Mouse (Mus musculus): ENCODE measurements around the gene Rere. TPM values are rescaled to one million over a fixed set of nuclear protein-coding genes. Genes with fewer than 3 reads are reported as not detected.

The Rere gene
- polyA plus RNA-seq, 2 experiments: 4.8 to 5.1 TPM

DNA sequence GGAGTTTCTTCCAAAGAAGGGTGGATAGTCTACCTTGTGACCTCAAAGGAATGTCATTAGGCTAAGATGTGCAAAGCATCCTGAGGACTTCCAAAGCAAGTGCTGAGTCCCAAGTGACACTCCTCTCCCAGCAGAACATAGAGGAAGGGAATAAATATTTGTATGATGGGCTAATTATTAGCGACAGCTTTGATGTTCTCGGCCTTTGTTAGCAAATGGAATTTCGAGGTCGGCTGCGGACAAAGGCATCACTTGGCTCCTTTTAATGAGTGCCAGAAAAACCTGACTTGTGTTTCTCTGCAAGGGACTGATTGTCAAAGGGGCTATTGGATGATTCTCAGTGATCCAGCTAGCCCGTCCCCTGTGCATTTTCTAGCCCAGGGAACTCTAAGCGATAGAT is 21.3 kb upstream of the Rere start:
- H3K4me3 ChIP-seq (ENCODE audit: insufficient read depth in 1 of 2, low read depth in 2 of 2, low read length in 2 of 2): no peak overlapping the region
- no peaks in the 10 kb centered on the region for H3K9me3 ChIP-seq (ENCODE audit: control insufficient read depth, low read length)
- no peak for TF ChIP-seq EP300 (IDR thresholded peaks at IDR 0.05; ENCODE audit: low read depth)
- WGBS (ENCODE audit: insufficient replicate concordance): 75% methylated on average over 7 of the region's 7 CpGs
- H3K4me1 ChIP-seq (replicated peaks; ENCODE audit: control insufficient read depth in 2 of 2, insufficient read depth in 2 of 2, low read length in 1 of 2): no peaks in the 10 kb centered on the region
- no peak overlapping the region for H3K4me2 ChIP-seq (ENCODE audit: low read depth)
- DNase-seq (ENCODE audit: low read depth in 3 of 3, low spot score in 3 of 3) (no peak), ATAC-seq (ENCODE audit: insufficient read depth) (no peak)
- H3K36me3 ChIP-seq (replicated peaks; ENCODE audit: control insufficient read depth, insufficient read depth, low read depth): no peaks in the 10 kb centered on the region
- H3K9ac ChIP-seq (replicated peaks): no peak overlapping the region
- no peaks in the 10 kb centered on the region; the same call in 1 of the 2 replicates for H3K27me3 ChIP-seq (ENCODE audit: control insufficient read depth, insufficient read depth, low read length)
- no peak overlapping the region for H3K27ac ChIP-seq

- H3K36me3 ChIP-seq (replicated peaks; ENCODE audit: control insufficient read depth, insufficient read depth, low read depth): no peaks in the 10 kb centered on the region
Measured at GRCm38 (mm10) chr4:150260745-150261144, 20.7 kb upstream of the Rere start.

DNA sequence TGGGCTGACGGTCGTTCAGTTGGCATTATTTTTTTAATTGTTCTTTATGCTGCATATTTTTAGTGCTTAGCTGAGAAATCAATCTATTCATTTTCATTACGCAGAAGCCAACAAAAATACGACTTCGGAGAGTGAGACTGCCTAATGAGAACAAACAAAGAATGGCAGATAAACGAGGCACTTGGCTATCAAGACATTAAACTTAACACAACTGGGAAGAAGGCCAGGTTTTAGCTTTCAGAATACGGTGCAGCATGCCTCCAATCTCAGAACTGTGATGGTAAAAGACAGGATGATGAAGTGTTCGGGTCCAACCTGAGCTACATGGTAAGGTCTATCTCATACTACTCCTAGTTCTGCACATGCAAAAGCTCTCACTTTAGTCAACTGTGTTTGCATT is 19.1 kb upstream of the Rere start:
- Histone ChIP-seq H3K36me3 (replicated peaks; ENCODE audit: control insufficient read depth, insufficient read depth, low read depth) (no peaks in the 10 kb centered on the region), H3K27me3 (ENCODE audit: control insufficient read depth, insufficient read depth, low read length) (no peaks in the 10 kb centered on the region; the same call in 1 of the 2 replicates), H3K27ac (no peak overlapping the region), H3K9me3 (ENCODE audit: control insufficient read depth, low read length) (no peaks in the 10 kb centered on the region), H3K4me3 (ENCODE audit: insufficient read depth in 1 of 2, low read depth in 2 of 2, low read length in 2 of 2) (no peak overlapping the region), H3K4me1 (replicated peaks; ENCODE audit: control insufficient read depth in 2 of 2, insufficient read depth in 2 of 2, low read length in 1 of 2) (no peaks in the 10 kb centered on the region), H3K9ac (replicated peaks) (no peak overlapping the region), H3K4me2 (ENCODE audit: low read depth) (no peak overlapping the region)
- TF ChIP-seq EP300 (IDR thresholded peaks at IDR 0.05; ENCODE audit: low read depth) (no peak), CTCF (IDR thresholded peaks at IDR 0.05; ENCODE audit: low read depth) (no peak)
- ATAC-seq (ENCODE audit: insufficient read depth): no peak
- no peak for DNase-seq (ENCODE audit: low read depth in 3 of 3, low spot score in 3 of 3)
- WGBS (ENCODE audit: insufficient replicate concordance): 72% methylated on average over 8 of the region's 8 CpGs

More at GRCm38 (mm10) chr4:150260745-150261144, 20.7 kb upstream of the Rere start:
- ATAC-seq (ENCODE audit: insufficient read depth) (no peak), DNase-seq (ENCODE audit: low read depth in 3 of 3, low spot score in 3 of 3) (no peak)
- Histone ChIP-seq H3K9ac (replicated peaks) (no peak overlapping the region), H3K9me3 (ENCODE audit: control insufficient read depth, low read length) (no peaks in the 10 kb centered on the region), H3K4me3 (ENCODE audit: insufficient read depth in 1 of 2, low read depth in 2 of 2, low read length in 2 of 2) (no peak overlapping the region), H3K27ac (no peak overlapping the region), H3K4me1 (replicated peaks; ENCODE audit: control insufficient read depth in 2 of 2, insufficient read depth in 2 of 2, low read length in 1 of 2) (no peaks in the 10 kb centered on the region), H3K27me3 (ENCODE audit: control insufficient read depth, insufficient read depth, low read length) (no peaks in the 10 kb centered on the region; the same call in 1 of the 2 replicates), H3K4me2 (ENCODE audit: low read depth) (no peak overlapping the region)
- TF ChIP-seq CTCF (IDR thresholded peaks at IDR 0.05; ENCODE audit: low read depth) (peak; percentile 57), EP300 (IDR thresholded peaks at IDR 0.05; ENCODE audit: low read depth) (no peak)
- WGBS (ENCODE audit: insufficient replicate concordance): 21% methylated on average over 6 of the region's 6 CpGs

GRCm38 (mm10) chr4:150264903-150265302 is 16.5 kb upstream of the Rere start:
- no peaks in the 10 kb centered on the region for H3K9me3 ChIP-seq (ENCODE audit: control insufficient read depth, low read length)
- no peak overlapping the region for H3K4me2 ChIP-seq (ENCODE audit: low read depth)
- DNase-seq (ENCODE audit: low read depth in 3 of 3, low spot score in 3 of 3) (no peak), ATAC-seq (ENCODE audit: insufficient read depth) (no peak)
- WGBS (ENCODE audit: insufficient replicate concordance): 31% methylated on average over 7 of the region's 7 CpGs
- H3K4me1 ChIP-seq (replicated peaks; ENCODE audit: control insufficient read depth in 2 of 2, insufficient read depth in 2 of 2, low read length in 1 of 2): peaks cover 2 to 3% of the 10 kb centered on the region in 2 experiments; a peak in 3 of 4 replicates
- no peak overlapping the region for H3K27ac ChIP-seq
- no peaks in the 10 kb centered on the region for H3K36me3 ChIP-seq (replicated peaks; ENCODE audit: control insufficient read depth, insufficient read depth, low read depth)
- H3K9ac ChIP-seq (replicated peaks): no peak overlapping the region
- TF ChIP-seq CTCF (IDR thresholded peaks at IDR 0.05; ENCODE audit: low read depth) (peak; percentile 63), EP300 (IDR thresholded peaks at IDR 0.05; ENCODE audit: low read depth) (no peak)
- no peak overlapping the region for H3K4me3 ChIP-seq (ENCODE audit: insufficient read depth in 1 of 2, low read depth in 2 of 2, low read length in 2 of 2)
- H3K27me3 ChIP-seq (ENCODE audit: control insufficient read depth, insufficient read depth, low read length): no peaks in the 10 kb centered on the region; the same call in 1 of the 2 replicates

- H3K4me3 ChIP-seq (ENCODE audit: insufficient read depth in 1 of 2, low read depth in 2 of 2, low read length in 2 of 2): no peak overlapping the region
- no peak for TF ChIP-seq CTCF (IDR thresholded peaks at IDR 0.05; ENCODE audit: low read depth)
- TF ChIP-seq EP300 (IDR thresholded peaks at IDR 0.05; ENCODE audit: low read depth): no peak
- ATAC-seq (ENCODE audit: insufficient read depth): no peak; the same call in 1 of the 2 replicates
- WGBS (ENCODE audit: insufficient replicate concordance): 26% methylated on average over 5 of the region's 5 CpGs
- H3K4me1 ChIP-seq (replicated peaks; ENCODE audit: control insufficient read depth in 2 of 2, insufficient read depth in 2 of 2, low read length in 1 of 2): peaks cover 3% of the 10 kb centered on the region in 2 experiments; a peak in 3 of 4 replicates
- H3K9me3 ChIP-seq (ENCODE audit: control insufficient read depth, low read length): no peaks in the 10 kb centered on the region
- no peak for DNase-seq (ENCODE audit: low read depth in 3 of 3, low spot score in 3 of 3)
- H3K36me3 ChIP-seq (replicated peaks; ENCODE audit: control insufficient read depth, insufficient read depth, low read depth): no peaks in the 10 kb centered on the region
- no peaks in the 10 kb centered on the region; the same call in 1 of the 2 replicates for H3K27me3 ChIP-seq (ENCODE audit: control insufficient read depth, insufficient read depth, low read length)
- no peak overlapping the region for H3K27ac ChIP-seq
- no peak overlapping the region for H3K4me2 ChIP-seq (ENCODE audit: low read depth)
- H3K9ac ChIP-seq (replicated peaks): no peak overlapping the region
Measured at GRCm38 (mm10) chr4:150265471-150265870, 16.0 kb upstream of the Rere start.

Measured in liver, embryonic 14.5 days (tissue).